Mouse (Mus musculus): ENCODE data around the gene Gm21411.
"Not testable (repeated sequence)": the region's sequence is repeated elsewhere in the genome, so short reads cannot be mapped to it uniquely, and the experiment has no call there.

Gene Gm21411

GRCm38 (mm10) chr4:146909386-146910137 lies at the start of gene Gm21411:
Gene Gm21411, minus strand, starts transcription at chr4:146909590.
- DNase-seq (ENCODE audit: low spot score) = not testable (repeated sequence)

DNA sequence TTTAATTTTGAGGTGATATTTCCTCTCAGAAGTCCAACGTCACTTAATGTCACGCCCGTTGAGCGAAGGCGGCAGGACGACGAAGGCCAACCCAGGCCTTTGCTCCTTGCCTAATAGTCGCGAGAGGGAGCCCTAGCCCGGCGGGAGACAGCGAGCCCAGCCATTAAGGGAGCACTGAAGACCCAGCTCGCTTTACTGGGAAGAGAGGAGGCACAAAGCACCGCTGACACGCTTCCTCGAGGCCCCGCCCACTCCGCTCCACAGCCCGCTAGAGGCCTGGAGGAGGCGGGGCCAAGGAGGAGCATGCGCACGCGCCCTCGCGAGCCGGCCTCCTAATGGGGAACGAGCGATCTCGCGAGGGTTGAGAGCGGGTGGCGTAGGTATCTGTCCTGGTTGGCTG lies 32.3 kb upstream of the Gm21411 start:
- DNase-seq (ENCODE audit: low spot score) = not testable (repeated sequence)

GRCm38 (mm10) chr4:146932311-146933082 lies 23.1 kb upstream of the Gm21411 start:
- no peak for DNase-seq (ENCODE audit: low spot score)

GRCm38 (mm10) chr4:146915196-146915595 lies 5.8 kb upstream of the Gm21411 start:
- DNase-seq (ENCODE audit: low spot score) = no peak

DNA sequence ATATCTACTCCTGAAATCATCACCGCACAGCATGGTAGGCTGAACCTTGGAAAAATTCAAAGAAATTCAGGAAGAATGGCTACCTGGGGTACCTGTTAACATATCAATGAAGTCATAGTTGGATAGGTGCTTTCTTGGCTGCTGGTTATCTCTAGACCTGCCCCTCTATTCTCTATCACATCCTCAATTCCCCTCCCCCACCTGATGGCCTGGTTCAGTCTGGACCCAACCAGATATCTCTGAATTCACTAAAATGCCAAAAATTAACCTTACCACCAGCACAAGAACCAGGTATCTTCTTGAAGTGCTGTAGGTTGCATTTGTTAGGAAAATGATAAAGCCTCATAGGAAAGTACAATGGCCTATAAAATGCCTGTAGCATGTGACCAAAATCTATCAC lies 1.3 kb downstream of the Gm21411 start:
- DNase-seq (ENCODE audit: low spot score) = not testable (repeated sequence)

GRCm38 (mm10) chr4:146904782-146905181 lies 4.6 kb downstream of the Gm21411 start:
- DNase-seq (ENCODE audit: low spot score) = not testable (repeated sequence)

GRCm38 (mm10) chr4:146903126-146903525 lies 6.3 kb downstream of the Gm21411 start:
- not testable (repeated sequence) for DNase-seq (ENCODE audit: low spot score)

Measured in left cerebral cortex, adult 11 months (tissue).